Mouse (Mus musculus) heart, postnatal 0 days (tissue): ENCODE measurements at regions not wholly inside any gene's neighbourhood (a gene's known extent, or its start where the extent isn't known, plus 50 kb on each side); places are given as distances from the start of the nearest gene placed in this dataset.

Experiments
- ATAC-seq: fragments of 200-750 bp; cut with Nextera tagmentation; 2 replicates; pipeline ENCODE4 v1.8.0; 2017; ENCODE audit warnings: low read depth, moderate number of reproducible peaks, moderate library complexity; ENCODE audit not compliant: insufficient read depth
- DNase-seq: peaks from one replicate; pipeline ENCODE4 v3.0.0-alpha.2; 2016; ENCODE audit warnings: low spot score
- H3K27ac ChIP-seq: fragments of 300-500 bp; sonication (generic); 2 replicates; pipeline ENCODE4 v1.5.1; 2014; ENCODE audit warnings: low read depth, mild to moderate bottlenecking
- H3K27me3 ChIP-seq: fragments of 300-500 bp; sonication (generic); 2 replicates; pipeline ENCODE4 v1.6.1; 2014; ENCODE audit warnings: low read length, mixed read lengths; ENCODE audit not compliant: control insufficient read depth, insufficient read depth
- H3K36me3 ChIP-seq: fragments of 300-500 bp; sonication (generic); replicated peaks from 2 replicates; pipeline ENCODE4 v1.6.1; 2014; ENCODE audit warnings: low read length, mixed read lengths; ENCODE audit not compliant: control insufficient read depth, insufficient read depth
- H3K4me1 ChIP-seq: fragments of 300-500 bp; sonication (generic); 2 replicates; pipeline ENCODE4 v1.6.1; 2014; ENCODE audit warnings: antibody characterized with exemption; ENCODE audit not compliant: control insufficient read depth, insufficient read depth
- H3K4me2 ChIP-seq: fragments of 300-500 bp; sonication (generic); 2 replicates; pipeline ENCODE4 v1.6.1; 2014; ENCODE audit warnings: low read depth, mild to moderate bottlenecking, low read length, moderate library complexity
- H3K4me3 ChIP-seq: fragments of 300-500 bp; sonication (generic); 2 replicates; pipeline ENCODE4 v1.5.1; 2014; ENCODE audit warnings: low read depth, low read length
- H3K9ac ChIP-seq: fragments of 300-500 bp; sonication (generic); replicated peaks from 2 replicates; pipeline ENCODE4 v1.6.1; 2014; ENCODE audit warnings: low read depth, low read length, mixed read lengths
- H3K9me3 ChIP-seq: fragments of 300-500 bp; sonication (generic); replicated peaks from 2 replicates; pipeline ENCODE4 v1.6.1; 2016; ENCODE audit warnings: low read length; ENCODE audit not compliant: control insufficient read depth
- CTCF ChIP-seq: IDR thresholded peaks from 2 replicates; pipeline ENCODE4 v1.5.1; 2016; ENCODE audit warnings: antibody characterized with exemption, control low read depth, low read depth
- EP300 ChIP-seq: IDR thresholded peaks from 2 replicates; pipeline ENCODE4 v1.6.1; 2016; ENCODE audit warnings: antibody characterized with exemption, low read depth
- WGBS: fragments of 180-500 bp; shearing (Covaris S2); extraction: QIAGEN DNeasy Blood & Tissue Kit; methylation state at CpG from one replicate; pipeline ENCODE4 v1.1.7; 2014; 5-methylcytosine and 5-hydroxymethylcytosine counted together

DNA sequence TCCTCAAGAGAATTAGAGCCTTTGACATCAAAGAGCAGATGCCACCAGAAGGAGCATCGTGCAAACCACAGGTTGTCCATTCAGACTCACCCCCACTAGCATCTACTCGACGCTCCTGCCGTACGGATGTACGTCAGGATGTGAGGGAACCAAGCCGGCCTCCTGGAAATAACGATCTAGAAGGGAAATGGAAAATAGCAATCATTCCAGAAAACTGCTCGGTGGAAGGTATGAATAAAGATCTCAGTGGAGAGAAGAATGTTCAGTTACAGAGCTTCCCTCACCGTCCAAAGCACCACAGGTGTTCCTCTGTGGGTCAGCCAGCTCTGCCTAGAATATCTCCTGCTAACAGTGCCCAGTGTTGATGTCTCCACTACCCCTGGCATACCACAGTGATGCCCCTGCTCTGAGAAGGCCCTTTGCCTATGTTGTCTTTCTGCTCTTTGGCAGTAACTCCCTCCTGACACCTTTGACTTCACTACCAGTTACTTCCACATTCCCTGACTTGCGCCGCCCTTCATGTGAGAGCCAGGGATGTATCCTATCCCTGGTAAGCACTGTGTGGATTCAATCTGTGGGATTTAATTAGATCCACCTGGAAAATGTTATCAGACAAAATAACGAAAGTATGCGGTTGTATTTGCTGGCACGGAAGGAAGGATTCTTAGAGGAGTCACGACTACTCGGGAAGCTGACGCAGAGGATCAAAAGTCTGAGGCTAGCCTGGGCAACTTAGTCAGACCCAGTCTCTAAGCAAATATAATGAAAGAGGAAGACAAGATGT lies 152.4 kb upstream of the Irf2bp2 start:
- H3K27me3 ChIP-seq = peaks cover 20% of the 10 kb centered on the region
- WGBS = 69% methylated on average over 18 of the region's 18 CpGs
- H3K9me3 ChIP-seq = no peaks in the 10 kb centered on the region
- H3K9ac ChIP-seq = no peak overlapping the region
- H3K27ac ChIP-seq = no peak overlapping the region
- no peak overlapping the region for H3K4me3 ChIP-seq
- H3K36me3 ChIP-seq = no peaks in the 10 kb centered on the region
- no peak overlapping the region for H3K4me2 ChIP-seq
- no peak for DNase-seq
- TF ChIP-seq CTCF (no peak), EP300 (no peak)
- H3K4me1 ChIP-seq = no peaks in the 10 kb centered on the region
- no peak for ATAC-seq

DNA sequence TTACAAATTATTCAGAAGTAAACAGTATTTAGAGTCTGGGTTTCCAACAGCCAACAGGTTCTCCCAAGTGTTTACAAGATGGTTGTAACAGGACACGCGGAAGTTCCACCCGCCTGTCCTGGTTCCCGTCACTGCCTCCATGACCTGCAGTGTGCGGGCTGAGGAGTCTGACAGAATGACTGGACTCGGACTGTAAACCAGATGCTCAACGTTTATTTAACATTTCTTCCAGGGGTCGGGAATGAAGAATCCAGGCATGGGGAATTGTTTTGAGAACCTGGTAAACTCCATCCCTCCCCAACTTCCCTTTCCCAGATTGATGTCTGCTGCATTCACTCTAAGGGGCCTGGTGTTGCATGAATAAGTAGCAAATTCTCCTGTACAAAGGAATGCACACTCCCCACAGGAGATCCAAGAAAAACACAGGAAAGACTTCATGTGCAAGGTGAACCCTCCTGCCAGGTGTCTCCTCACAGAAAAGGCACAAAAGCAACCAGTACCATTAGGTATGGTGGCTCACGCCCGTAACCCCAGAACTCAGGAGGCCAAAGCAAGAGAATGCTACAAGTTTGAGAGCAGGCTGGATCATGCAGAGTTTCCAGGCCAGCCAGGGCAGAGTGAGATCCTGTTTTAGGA lies 151.1 kb upstream of the Irf2bp2 start:
- TF ChIP-seq EP300 (no peak), CTCF (no peak)
- Histone ChIP-seq H3K9me3 (no peaks in the 10 kb centered on the region), H3K4me1 (no peaks in the 10 kb centered on the region), H3K4me2 (no peak overlapping the region), H3K36me3 (no peaks in the 10 kb centered on the region), H3K9ac (no peak overlapping the region), H3K4me3 (no peak overlapping the region), H3K27me3 (peaks cover 20% of the 10 kb centered on the region), H3K27ac (no peak overlapping the region)
- 74% methylated on average over 10 of the region's 10 CpGs for WGBS
- DNase-seq = no peak
- ATAC-seq = no peak

DNA sequence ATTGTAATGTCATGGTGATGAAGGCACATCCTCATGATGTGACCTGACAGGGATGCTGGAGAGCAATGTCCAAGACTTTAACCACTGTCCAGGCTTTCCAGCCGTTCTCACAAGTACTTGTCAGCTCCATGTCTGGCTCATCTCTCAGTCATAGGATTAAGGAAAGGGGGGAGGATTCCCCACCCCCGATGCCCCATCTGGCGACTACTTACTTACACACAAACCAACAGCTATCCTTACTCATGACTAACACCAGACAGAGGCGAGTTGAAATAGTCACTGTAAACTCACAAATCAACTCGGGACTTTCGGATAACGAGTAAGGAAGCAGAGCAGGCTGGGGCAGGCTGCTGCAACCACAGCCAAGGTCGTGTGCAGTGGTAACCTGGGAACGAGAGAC lies 149.5 kb upstream of the Irf2bp2 start:
- Histone ChIP-seq H3K4me2 (no peak overlapping the region), H3K4me1 (no peaks in the 10 kb centered on the region), H3K27ac (no peak overlapping the region), H3K9ac (no peak overlapping the region), H3K36me3 (no peaks in the 10 kb centered on the region), H3K9me3 (no peaks in the 10 kb centered on the region), H3K4me3 (no peak overlapping the region), H3K27me3 (peaks cover 20% of the 10 kb centered on the region)
- no peak for TF ChIP-seq EP300
- no peak for TF ChIP-seq CTCF
- 70% methylated on average over 9 of the region's 9 CpGs for WGBS
- no peak for DNase-seq
- ATAC-seq = no peak

- Histone ChIP-seq H3K27me3 (peaks cover 20% of the 10 kb centered on the region), H3K4me2 (no peak overlapping the region), H3K4me1 (peaks cover 4% of the 10 kb centered on the region), H3K27ac (no peak overlapping the region), H3K36me3 (no peaks in the 10 kb centered on the region), H3K9me3 (no peaks in the 10 kb centered on the region), H3K9ac (no peak overlapping the region), H3K4me3 (no peak overlapping the region)
- DNase-seq (no peak), ATAC-seq (no peak)
- no peak for TF ChIP-seq EP300
- no peak for TF ChIP-seq CTCF
- 73% methylated on average over 3 of the region's 3 CpGs for WGBS
These were observed 148.3 kb upstream of the Irf2bp2 start for GRCm38 (mm10) chr8:126742081-126742480.

- Histone ChIP-seq H3K27ac (no peak overlapping the region), H3K9ac (no peak overlapping the region), H3K4me3 (no peak overlapping the region), H3K4me1 (peaks cover 8% of the 10 kb centered on the region), H3K27me3 (peaks cover 20% of the 10 kb centered on the region), H3K9me3 (no peaks in the 10 kb centered on the region), H3K4me2 (no peak overlapping the region), H3K36me3 (no peaks in the 10 kb centered on the region)
- DNase-seq (peak; percentile 39), ATAC-seq (no peak)
- TF ChIP-seq EP300 = no peak
- TF ChIP-seq CTCF = no peak
- WGBS = 48% methylated on average over 3 of the region's 3 CpGs
These were observed 147.2 kb upstream of the Irf2bp2 start for GRCm38 (mm10) chr8:126741031-126741430.
